Mouse (Mus musculus) layer of hippocampus, adult 9-11 months (tissue): ENCODE results near the gene Chchd3.

Experiments used
- DNase-seq: peaks from one replicate; pipeline ENCODE4 v3.0.0; 2022

Chchd3 gene

DNA sequence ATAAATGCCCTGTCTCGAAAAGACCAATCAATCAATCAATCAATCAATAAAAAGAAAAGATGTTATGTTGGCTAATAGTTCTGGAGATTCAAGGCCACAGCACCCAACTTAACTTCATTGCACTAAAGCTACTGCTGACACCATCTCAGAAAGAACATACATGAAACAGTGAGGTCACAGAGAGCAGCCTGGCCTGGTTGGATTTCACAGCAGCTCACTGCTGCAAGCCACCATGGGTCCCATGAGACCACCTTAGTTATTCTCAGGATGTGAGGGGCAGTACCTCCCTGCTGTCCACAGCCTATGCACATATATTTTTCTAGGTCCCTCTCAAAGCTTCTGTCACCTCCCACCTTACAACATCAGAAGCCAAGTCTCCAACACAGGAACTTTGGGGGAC, 57.1 kb downstream of the Chchd3 start:
- no peak for DNase-seq

DNA sequence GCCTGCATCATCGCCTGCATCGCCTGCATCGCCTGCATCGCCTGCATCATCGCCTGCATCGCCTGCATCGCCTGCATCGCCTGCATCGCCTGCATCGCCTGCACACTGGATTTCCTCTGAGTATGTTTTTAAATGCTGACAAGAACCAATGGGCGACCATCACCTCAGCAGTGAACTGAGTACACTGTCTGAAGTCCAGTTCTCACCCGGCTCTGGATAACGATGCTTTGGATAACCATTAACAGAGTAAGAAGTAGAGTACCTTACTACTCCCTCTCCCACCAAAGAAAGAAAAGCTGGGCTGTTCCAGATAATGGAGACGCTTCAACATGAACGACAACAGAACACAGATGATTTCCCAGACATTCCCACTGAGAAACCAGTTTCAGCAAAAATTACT, 58.8 kb downstream of the Chchd3 start:
- DNase-seq, result no peak

DNA sequence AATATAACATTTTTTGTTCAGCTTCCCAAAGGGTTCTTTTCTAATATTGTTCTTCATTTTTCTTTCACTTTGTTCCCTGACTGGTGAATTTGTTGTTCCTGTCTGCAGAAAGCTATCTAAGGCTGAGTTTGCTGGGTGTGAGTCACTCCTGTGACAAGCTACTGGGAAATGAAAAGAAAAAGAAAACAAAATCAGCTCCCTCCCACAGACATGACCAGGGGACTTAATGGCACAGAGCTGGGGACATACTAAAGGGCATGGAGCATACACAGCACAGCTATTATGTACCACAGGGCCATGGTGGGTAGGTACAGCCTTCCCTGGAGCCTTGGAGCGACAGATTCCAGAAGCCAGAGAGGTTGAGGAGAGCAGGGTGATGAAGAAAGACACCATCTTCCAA, 63.5 kb downstream of the Chchd3 start:
- DNase-seq, result no peak

DNA sequence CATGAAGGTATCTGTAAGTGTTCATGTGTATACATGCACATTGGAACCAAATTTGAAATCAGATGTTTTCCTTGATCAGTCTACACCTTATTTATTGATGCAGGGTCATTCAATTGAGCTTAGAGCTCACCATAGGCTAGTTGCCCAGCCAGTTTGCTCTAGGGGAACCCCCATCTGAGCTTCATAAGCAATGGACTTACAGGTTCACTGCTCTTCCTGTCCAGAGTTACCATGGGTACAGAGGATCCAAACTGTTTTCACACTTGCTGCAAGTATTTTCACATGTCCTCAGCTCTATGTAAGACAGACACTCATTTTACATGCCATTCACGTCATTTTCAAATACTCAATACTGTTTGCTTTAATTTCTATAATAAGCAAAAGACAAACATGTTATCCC, 66.2 kb downstream of the Chchd3 start:
- no peak for DNase-seq

DNA sequence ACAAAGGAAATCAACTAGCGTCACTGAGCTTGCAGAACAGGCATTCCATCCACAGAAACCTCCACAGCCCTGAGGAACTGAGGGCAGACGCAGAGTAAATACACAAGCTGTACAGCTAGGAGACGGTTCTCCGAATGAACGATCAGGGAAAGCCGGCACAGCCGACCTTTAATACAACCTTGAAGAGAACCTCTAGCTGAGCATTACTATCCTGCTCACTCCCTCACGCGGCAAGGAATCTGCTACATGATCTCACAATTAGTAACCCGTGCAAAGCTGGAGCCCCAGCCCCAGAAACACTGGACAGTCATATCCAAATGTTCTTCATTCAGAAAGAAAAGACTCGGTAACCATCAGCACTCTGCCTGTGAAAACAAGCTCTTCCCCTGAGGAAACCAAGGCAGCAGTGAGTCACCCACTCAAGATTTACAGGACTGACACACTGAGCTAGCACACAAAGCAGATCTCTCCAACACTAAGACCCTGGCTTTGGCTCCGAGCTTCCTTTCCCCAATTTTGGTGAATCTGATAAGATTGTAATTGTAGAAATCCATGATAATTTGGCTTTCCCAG, 69.9 kb downstream of the Chchd3 start:
- no peak for DNase-seq

DNA sequence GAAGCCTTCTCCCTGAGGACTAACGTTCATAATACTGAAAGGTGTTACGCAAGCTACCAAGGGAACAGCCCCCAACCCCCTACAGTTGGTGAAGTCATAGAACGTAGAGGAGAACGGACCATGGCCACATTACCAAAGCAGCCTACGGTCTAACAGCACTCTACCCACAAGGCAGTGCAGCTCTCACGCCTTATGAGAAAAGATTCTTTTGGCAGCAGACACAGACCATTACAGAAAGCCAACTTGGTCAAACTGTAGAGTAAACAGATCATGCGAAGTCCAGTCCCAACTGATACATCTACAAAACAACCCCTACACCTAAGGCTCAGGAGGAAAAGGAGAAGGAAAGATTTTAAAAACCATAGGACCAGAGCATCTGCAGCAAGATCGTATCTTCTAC, 71.5 kb downstream of the Chchd3 start:
- no peak for DNase-seq

DNA sequence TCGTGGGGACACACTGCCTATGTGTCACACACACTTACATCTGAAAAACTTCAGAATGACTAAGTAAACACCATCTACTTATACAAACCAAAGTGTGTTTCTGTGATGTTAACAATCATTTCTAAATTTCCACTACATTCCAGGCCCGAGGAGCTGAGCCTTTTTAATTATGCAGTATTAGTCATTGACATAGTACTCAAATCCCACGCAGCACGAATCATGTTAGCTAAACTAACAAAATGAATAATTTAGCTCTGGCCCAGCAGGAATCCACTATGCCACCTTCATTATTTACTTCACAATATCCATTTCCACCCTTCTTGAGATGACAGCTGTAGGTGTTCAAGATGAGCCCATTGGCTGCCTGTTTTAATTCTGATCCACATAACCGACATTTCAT, 76.2 kb downstream of the Chchd3 start:
- DNase-seq, result no peak

DNA sequence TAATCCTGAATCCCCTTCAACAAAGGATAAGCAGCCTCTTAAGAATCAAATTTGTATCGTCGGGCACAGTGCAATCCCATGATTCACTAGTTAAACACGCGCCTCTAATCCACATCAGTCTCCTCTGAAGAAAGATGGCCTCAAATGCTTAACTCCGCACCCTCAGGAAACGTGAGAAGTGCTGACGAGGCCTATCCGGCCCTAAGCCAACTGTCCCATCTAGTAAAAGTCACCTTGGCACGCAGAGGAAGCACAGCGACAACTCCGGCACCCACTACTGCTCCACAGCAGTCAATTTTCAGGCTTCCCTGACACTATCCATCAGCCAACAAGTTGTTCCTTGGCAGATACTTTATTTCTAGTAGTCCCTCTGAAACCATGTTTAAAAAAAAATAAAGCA, 78.8 kb downstream of the Chchd3 start:
- DNase-seq, result no peak

DNA sequence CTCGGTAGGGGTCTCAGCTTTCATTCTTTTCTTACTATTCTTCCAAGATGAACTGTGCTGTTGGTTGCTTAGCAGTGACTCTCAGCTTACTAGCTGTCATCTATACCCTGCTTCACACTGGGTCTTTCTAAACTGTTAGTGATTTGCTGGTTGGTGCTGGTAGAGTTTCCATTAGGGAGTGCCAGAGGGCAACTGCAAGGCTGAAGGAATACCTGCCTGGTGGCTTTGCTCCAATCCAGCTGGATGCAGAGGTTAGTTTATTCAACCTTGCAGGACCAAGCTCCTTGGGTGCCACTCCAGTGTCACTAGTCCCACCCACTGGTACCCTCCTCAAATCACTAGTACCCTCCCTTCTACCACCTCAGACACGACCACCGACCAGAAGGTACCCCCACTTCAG, 81.2 kb downstream of the Chchd3 start:
- DNase-seq, result no peak

DNA sequence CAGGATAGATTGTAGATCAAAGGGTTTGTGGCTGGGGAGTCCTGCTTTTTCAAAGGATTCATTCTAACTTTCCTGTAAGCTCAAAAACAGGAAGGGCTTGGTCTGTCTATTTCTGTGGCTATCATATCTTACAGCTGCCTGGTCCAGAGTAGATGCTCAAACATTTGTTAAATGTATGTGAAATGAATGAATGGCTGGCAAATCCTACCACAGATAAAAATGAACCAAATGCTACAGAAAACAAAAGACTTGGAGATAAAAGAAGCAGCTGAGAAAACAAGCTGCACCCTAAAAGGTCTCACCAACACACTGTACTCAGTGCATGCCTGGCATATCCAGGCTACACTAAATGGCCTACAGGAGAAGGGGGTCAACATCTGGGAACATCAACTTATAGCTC, 88.1 kb downstream of the Chchd3 start:
- no peak for DNase-seq

DNA sequence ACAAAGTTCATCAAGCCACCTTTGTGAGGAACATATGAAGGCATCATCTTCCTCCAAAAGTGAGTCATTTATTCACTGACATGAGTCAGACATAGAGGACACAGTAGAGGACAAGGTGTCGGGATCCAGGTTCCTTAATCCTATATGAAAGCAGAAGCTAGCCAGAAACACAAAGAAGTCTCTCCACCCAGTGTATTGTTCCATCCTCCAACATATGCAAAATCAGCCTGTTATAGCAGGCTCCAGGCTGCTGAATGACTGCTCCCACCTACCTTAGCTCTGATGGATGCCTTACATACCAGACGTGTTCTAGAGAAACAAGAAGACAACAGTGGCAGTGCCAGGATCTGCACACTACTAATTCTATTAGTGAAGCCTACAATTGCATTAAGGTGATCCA, 91.1 kb downstream of the Chchd3 start:
- no peak for DNase-seq

DNA sequence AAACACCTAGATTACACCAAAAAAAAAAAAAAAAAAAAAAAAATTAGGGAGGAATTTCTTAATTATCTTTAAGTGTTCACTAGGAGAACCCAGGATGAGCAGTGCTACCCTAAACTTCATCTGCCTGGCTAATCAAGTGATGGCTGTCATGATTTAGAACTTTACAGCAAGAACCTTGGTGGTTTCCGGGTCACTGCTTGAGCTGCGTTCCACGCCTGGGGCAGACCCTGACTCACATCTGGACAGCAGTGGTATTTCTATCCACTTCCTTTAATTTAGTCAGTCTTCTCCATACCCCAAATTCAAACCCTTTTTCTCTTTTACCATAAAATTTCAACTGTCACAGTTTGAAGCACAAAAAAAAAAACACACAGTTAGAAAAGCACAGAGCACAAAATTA, 98.0 kb downstream of the Chchd3 start:
- DNase-seq, result no peak

DNA sequence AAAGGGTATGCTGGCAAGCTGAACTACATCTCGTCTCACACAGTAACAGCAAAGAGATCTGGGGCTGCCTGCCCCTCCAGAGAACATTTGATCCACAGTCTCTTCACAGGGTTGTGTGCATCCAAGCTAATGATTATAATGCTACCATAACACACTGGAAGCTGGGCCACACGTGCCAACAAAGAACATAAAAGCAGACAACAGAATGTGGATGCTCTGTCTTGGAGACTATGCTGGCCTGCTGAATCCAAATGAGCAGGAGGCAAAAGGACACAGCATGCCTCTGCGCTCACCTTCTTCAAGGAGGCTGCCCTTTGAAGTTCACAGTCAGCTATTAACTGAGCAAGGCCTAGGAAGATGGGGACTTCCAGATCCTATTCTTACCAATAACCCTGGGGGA, 98.6 kb downstream of the Chchd3 start:
- DNase-seq, result no peak

DNA sequence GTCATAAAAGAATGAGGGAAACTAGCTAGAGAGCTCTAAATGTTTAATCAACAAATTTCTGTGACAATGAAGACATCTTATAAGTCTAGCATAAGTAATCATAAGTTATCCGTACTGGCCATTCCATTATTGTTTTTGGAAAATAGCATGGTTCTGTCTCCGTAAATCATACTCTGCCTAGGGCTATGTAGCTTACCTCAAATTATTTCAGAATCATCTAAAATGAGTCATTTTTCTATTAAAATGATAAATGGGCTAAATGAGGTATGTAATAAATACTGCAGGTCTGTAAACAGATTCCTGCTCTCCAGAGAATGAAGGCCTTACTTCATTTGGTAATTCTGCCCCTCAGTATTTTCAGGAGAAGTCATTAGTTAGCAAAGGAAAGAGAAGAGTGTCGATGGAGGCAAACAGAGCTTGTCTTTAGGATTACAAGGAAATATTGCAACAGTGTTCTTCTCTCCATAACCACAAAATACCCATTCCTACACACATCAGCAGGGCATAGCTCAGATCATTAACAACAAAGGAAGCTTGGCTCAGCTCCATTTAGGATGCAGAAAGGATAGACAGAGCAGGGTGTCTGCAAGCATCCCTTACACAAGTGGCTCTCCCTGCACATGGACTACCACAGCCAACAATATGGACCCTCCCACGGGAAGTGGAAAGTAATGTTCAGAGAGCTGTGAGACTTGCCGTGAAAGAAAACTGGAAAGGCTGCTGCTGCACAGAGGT, 100.1 kb downstream of the Chchd3 start:
- no peak for DNase-seq

DNA sequence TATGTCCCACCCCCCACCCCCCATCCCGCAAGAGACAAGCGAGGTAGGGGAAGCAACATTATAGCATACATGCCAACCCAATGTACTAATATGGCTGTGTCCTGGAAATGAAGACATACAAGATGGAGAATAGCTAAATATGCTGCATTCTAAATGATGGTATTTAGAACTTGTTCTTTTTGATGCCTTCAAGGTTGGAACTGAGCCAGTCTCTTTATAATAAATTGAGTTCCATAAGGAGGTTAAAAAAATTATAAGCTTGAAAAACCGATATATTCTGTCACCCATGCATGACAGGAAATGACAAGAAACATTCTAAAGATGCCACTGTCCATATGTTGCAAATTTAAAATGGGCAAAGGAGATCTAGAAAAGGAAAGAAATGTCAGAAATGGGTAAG, 104.6 kb downstream of the Chchd3 start:
- no peak for DNase-seq

DNA sequence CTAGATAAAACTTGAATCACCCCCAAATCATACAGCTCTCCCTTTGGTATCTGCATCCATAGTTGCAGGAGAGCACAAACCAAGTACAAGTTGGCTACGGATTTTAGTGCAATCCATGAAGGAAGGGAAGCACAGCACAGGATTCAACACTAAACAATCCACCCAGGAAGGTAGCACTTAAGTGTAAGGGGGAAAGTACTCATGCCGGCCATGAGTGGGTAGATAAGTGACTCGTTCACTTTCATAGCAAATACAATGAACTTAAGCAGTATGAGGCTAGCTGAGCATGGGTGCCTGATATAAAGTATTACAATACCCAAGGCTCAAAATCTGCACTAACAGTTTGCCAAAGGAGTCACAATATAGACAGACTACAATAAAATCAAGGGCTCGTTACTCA, 109.1 kb downstream of the Chchd3 start:
- DNase-seq, result no peak

DNA sequence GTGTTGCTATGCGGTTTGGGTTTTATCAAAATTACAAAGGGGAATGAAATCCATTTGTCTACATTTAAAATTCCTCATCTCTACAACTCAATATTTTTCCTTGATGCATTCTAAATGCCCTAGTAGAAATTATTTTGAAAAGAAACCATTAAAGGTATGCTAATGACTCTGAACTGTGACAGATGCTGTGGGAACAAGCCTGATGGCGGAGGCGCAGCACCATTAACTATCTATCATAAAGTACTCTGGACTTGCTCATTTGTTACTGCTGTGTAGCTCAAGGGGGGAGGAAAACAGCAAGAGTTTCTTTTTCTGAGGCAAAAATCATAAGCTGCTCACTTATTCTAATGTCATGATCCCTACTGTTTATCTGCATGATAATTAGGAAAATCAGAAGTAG, 110.4 kb downstream of the Chchd3 start:
- peak; percentile 21 for DNase-seq

DNA sequence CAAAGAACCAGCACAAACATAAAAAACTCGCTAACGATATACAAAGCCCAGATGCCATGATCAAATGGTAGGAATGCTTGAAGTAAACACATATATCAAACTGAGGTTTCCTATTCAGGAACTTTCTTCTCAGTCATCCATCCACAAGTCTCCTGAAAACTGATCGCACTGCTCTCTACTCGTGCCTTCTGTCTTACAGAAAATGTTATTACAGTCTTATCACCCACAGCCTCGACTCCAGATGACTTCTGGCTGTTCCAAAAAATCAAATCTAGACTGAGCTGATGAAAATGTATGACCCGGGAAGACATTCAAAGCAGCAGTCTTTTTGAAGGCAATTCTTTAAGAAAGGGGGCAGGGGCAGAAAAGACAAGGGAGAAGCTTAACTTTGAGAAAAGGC, 112.8 kb downstream of the Chchd3 start:
- DNase-seq, result no peak

DNA sequence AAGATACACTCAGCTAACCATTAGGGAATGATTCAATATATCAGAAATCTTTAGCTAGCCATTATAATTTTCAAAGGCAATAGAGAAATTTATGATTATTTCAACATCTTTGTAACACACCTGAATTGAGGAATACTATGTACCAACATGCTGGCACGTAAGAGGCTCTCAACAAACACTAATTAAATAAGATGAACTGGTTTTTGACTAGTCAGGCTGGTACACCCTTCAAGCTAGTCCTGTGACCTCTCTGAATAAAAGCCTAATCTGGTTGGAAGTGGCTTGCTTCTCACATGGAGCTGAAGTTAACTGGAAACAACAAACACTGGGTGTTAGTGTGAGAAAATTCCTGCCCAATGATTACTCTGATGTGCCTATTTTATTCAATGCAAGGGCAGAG, 115.1 kb downstream of the Chchd3 start:
- DNase-seq, result no peak

DNA sequence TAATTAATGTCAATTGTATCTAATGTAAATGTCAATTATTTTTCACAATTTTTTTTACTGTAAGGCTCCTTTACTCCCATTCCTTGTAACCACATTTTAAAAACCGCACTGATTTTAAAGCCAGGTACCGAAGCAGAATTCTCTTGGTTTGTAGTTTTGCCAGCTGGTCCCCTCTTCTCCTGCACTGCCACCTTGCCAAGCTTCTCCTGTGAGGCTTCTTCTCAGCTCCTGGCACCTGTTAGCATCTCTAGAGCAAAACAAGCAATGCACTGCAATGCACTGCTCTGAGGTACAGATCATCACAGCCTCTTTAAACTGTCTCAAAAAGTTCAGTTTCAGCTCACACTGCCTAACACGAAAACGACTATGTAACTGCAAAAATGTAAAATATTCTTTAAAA, 116.4 kb downstream of the Chchd3 start:
- no peak for DNase-seq

DNA sequence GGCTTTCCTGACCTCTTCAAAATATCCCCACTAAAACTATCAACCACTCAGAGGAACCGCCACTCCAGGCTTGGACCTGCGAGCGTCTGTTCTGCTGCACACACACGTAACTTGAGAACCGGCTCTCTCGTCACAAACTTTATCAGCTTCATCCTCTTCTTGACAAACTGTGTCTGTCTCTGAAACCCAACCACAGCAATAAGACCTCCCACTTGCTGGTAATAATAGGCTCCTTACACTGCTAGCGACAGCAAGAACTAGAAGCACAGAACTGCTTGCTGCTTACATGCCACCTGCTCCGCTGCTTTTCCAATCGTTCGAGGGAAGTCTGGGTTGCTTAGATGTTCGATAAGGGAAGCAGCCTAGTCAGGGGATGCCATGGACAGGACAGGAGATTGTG, 119.8 kb downstream of the Chchd3 start:
- peak; percentile 10 for DNase-seq

DNA sequence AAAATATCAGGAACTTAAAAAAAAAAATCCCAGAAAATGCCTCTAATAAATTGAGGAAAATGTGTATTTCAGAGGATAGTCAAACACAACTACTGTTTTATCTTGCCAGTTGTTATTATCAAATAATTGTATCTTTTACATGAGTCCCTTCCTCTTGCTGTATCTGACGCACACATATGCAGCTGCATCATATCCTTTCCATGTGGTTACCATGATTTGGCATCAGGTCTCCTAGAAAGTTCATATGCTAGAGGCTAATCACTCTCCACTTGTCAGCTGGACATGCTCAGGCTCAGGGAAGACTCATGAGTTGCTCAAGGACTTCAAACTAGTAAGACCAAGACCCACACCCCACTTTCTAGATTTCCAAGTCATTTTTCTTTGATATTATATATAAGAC, 122.4 kb downstream of the Chchd3 start:
- no peak for DNase-seq

DNA sequence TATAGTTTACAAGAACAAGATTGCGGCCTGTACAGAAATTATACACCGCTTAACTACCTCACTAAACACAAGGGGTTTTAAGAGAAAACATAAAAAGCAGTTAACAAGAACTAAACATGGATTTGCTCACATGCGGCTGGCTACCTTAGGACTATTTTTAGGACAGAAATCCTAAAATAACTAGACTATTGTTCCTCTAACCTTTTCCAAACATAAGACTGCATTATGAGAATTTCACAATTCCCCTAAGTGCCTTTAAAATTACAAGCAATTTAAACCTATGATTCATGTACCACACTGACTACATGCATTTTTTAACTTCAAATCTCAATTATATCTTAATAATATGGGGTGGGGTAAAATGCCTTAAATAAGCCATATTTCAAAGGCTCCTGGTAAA, 123.3 kb downstream of the Chchd3 start:
- DNase-seq, result no peak

DNA sequence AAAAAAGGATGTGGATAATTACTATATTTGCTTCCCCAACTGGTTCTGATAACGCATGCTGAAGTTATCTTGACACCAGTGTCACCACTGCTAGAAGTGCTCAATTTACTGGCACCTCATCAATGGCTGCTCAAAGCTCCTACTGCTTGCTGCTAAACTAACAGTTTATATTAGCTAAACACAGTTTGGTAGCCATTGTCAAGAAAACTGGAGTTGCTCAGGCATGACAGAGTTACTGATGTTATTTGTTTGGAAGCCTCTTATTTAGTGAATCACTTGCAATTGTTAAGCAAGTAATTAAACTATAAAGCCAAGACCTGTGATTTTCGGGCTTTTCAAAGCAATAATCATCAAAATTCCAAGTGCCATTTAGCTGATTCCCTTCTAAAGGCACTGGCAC, 123.7 kb downstream of the Chchd3 start:
- DNase-seq, result no peak

DNA sequence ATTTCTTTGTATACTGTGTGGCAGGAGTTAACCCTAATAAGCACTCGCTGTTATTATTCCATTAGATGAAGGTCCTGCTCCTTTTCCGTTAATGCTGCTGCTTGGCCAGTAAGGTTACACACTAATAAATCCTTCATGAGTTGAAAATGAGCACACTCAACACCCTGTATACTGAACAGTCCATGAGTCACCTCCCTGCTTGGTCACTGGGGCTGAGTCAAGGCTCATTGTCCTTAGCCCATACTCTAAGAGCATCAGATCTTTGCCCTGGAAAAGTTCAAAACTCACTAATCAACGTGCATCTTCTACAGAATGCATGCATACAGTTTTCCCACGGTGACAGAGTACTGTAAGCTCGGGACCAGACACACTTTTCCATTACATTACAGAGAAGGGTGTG, 124.5 kb downstream of the Chchd3 start:
- no peak for DNase-seq
